Mouse (Mus musculus) midbrain, embryonic 14.5 days (tissue): ENCODE results near the gene Bglap3. TPM values are rescaled to one million over a fixed set of nuclear protein-coding genes. Genes with fewer than 3 reads are reported as not detected.
"Not testable (repeated sequence)": the region's sequence is repeated elsewhere in the genome, so short reads cannot be mapped to it uniquely, and the experiment has no call there.

ENCODE experiments used
- ATAC-seq: fragments of 200-750 bp; cut with Nextera tagmentation; 2 replicates; pipeline ENCODE4 v1.8.0; 2017; ENCODE audit warnings: moderate number of reproducible peaks, moderate library complexity; ENCODE audit not compliant: low FRiP score, low TSS enrichment
- DNase-seq: peaks from one replicate; pipeline ENCODE4 v3.0.0-alpha.2; 2015
- H3K27ac ChIP-seq: fragments of 300-500 bp; sonication (generic); replicated peaks from 2 replicates; pipeline ENCODE4 v1.5.1; 2014; ENCODE audit warnings: mild to moderate bottlenecking, low read depth, low read length, moderate library complexity
- H3K27me3 ChIP-seq: fragments of 300-500 bp; sonication (generic); 2 replicates; pipeline ENCODE4 v1.6.1; 2014; ENCODE audit warnings: low read length, control low read depth, mixed read lengths; ENCODE audit not compliant: control insufficient read depth, insufficient read depth
- H3K36me3 ChIP-seq: fragments of 300-500 bp; sonication (generic); 2 replicates; pipeline ENCODE4 v1.6.1; 2014; ENCODE audit warnings: low read length, control low read depth; ENCODE audit not compliant: control insufficient read depth, insufficient read depth
- H3K4me1 ChIP-seq: fragments of 300-500 bp; sonication (generic); 2 replicates; pipeline ENCODE4 v1.6.1; 2014; ENCODE audit warnings: mild to moderate bottlenecking, antibody characterized with exemption, low read length, control low read depth; ENCODE audit not compliant: control insufficient read depth, insufficient read depth
- H3K4me2 ChIP-seq: fragments of 300-500 bp; sonication (generic); 2 replicates; pipeline ENCODE4 v1.6.1; 2014; ENCODE audit warnings: mild to moderate bottlenecking, low read length, moderate library complexity
- H3K4me3 ChIP-seq: fragments of 300-500 bp; sonication (generic); replicated peaks from 2 replicates; pipeline ENCODE4 v1.5.1; 2014; ENCODE audit warnings: low read depth, low read length
- H3K9ac ChIP-seq: fragments of 300-500 bp; sonication (generic); replicated peaks from 2 replicates; pipeline ENCODE4 v1.6.1; 2014; ENCODE audit warnings: mild to moderate bottlenecking, low read length, moderate library complexity
- H3K9me3 ChIP-seq: fragments of 300-500 bp; sonication (generic); 2 replicates; pipeline ENCODE4 v1.6.1; 2016; ENCODE audit warnings: low read length, control low read depth, mixed read lengths; ENCODE audit not compliant: control insufficient read depth
- WGBS: fragments of 180-500 bp; shearing (Covaris S2); extraction: QIAGEN DNeasy Blood & Tissue Kit; methylation state at CpG from one replicate; pipeline ENCODE4 v1.1.7; 2014; 5-methylcytosine and 5-hydroxymethylcytosine counted together
- polyA plus RNA-seq: library from polyadenylated mRNA; unstranded; fragments of >200 nt; fragmentation: Nextera tagmentation; extraction: Ambion mirVana; gene quantifications from 2 replicates; pipeline ENCODE4 v1.2.1, GENCODE M21; 2014

Bglap3 gene
- polyA plus RNA-seq, 1 experiment from 2014 or later: not detected

- H3K27ac ChIP-seq, H3K4me2 ChIP-seq, H3K27me3 ChIP-seq, H3K9me3 ChIP-seq, H3K36me3 ChIP-seq, H3K9ac ChIP-seq, ATAC-seq, H3K4me3 ChIP-seq, DNase-seq, H3K4me1 ChIP-seq: not testable (repeated sequence)
- 43% methylated on average over 3 of the region's 7 CpGs for WGBS
Measured at GRCm38 (mm10) chr3:88367517-88367916, 5.0 kb downstream of the Bglap3 start.

- peak; percentile 44 for DNase-seq
- WGBS: under 1% methylated on average over 17 of the region's 22 CpGs
- H3K27me3 ChIP-seq, H3K9ac ChIP-seq, H3K4me1 ChIP-seq, H3K9me3 ChIP-seq, H3K27ac ChIP-seq: not testable (repeated sequence)
- peak; percentile 68 for ATAC-seq
- Histone ChIP-seq H3K4me2 (peak overlapping the region; percentile 37), H3K4me3 (0 out of 2 replicates have a peak overlapping the region, but pooled peaks have one; percentile 10), H3K36me3 (peaks cover 11% of the 10 kb centered on the region)
Measured at GRCm38 (mm10) chr3:88366830-88367428, 5.6 kb downstream of the Bglap3 start.

- H3K4me3 ChIP-seq: no peak overlapping the region
- 0 out of 2 replicates have a peak, but pooled peaks cover 4% of the 10 kb centered on the region for H3K9me3 ChIP-seq
- no peak overlapping the region for H3K9ac ChIP-seq
- H3K4me2 ChIP-seq: no peak overlapping the region
- H3K4me1 ChIP-seq: no peaks in the 10 kb centered on the region
- H3K27me3 ChIP-seq: peaks cover 7% of the 10 kb centered on the region
- DNase-seq (no peak), ATAC-seq (no peak)
- H3K36me3 ChIP-seq: peaks cover 22% of the 10 kb centered on the region
- WGBS: 41% methylated on average over 34 of the region's 34 CpGs
- H3K27ac ChIP-seq: no peak overlapping the region
Measured at GRCm38 (mm10) chr3:88365705-88366361, 6.7 kb downstream of the Bglap3 start.

- H3K4me1 ChIP-seq: no peaks in the 10 kb centered on the region
- no peak within 1 kb of the TSS for H3K9ac ChIP-seq
- no peak within 1 kb of the TSS for H3K27ac ChIP-seq
- peaks cover 37% of the 10 kb centered on the region for H3K36me3 ChIP-seq
- WGBS: 2% methylated on average over 16 of the region's 16 CpGs
- ATAC-seq (no peak), DNase-seq (peak; percentile 24)
- H3K4me3 ChIP-seq: no peak within 1 kb of the TSS
- H3K9me3 ChIP-seq: no peaks in the 10 kb centered on the region
- H3K27me3 ChIP-seq: peaks cover 7% of the 10 kb centered on the region
- no peak within 1 kb of the TSS for H3K4me2 ChIP-seq
Measured at GRCm38 (mm10) chr3:88364337-88364736, 8.2 kb downstream of the Bglap3 start, which contains the start of gene Paqr6. Gene Paqr6, plus strand, starts transcription at chr3:88364584.

- peak; percentile 5 for DNase-seq
- H3K27ac ChIP-seq: no peak overlapping the region
Measured at GRCm38 (mm10) chr3:88363700-88364099, 8.8 kb downstream of the Bglap3 start.

GRCm38 (mm10) chr3:88361612-88362313, 10.8 kb downstream of the Bglap3 start:
- no peak for ATAC-seq

More at GRCm38 (mm10) chr3:88363700-88364099, 8.8 kb downstream of the Bglap3 start:
- no peak for ATAC-seq
- Histone ChIP-seq H3K36me3 (peaks cover 44% of the 10 kb centered on the region), H3K4me2 (no peak overlapping the region), H3K9me3 (no peaks in the 10 kb centered on the region), H3K27me3 (peaks cover 7% of the 10 kb centered on the region), H3K9ac (no peak overlapping the region), H3K4me3 (no peak overlapping the region), H3K4me1 (no peaks in the 10 kb centered on the region)
- WGBS: 61% methylated on average over 4 of the region's 4 CpGs

GRCm38 (mm10) chr3:88361096-88361495, 11.4 kb downstream of the Bglap3 start:
- Histone ChIP-seq H3K27ac (no peak overlapping the region), H3K27me3 (peaks cover 5% of the 10 kb centered on the region), H3K36me3 (peaks cover 70% of the 10 kb centered on the region), H3K4me2 (no peak overlapping the region), H3K9ac (no peak overlapping the region), H3K4me1 (no peaks in the 10 kb centered on the region), H3K9me3 (no peaks in the 10 kb centered on the region), H3K4me3 (no peak overlapping the region)
- no peak for DNase-seq
- no peak for ATAC-seq
- WGBS: 87% methylated on average over 6 of the region's 6 CpGs

More at GRCm38 (mm10) chr3:88361612-88362313, 10.8 kb downstream of the Bglap3 start:
- 89% methylated on average over 2 of the region's 2 CpGs for WGBS
- DNase-seq: no peak
- H3K27ac ChIP-seq: no peak overlapping the region
- peaks cover 7% of the 10 kb centered on the region for H3K27me3 ChIP-seq
- H3K9me3 ChIP-seq: no peaks in the 10 kb centered on the region
- H3K4me3 ChIP-seq: no peak overlapping the region
- H3K4me2 ChIP-seq: no peak overlapping the region
- no peak overlapping the region for H3K9ac ChIP-seq
- H3K4me1 ChIP-seq: no peaks in the 10 kb centered on the region
- H3K36me3 ChIP-seq: peaks cover 63% of the 10 kb centered on the region

- H3K36me3 ChIP-seq: peaks cover 81% of the 10 kb centered on the region
- 73% methylated on average over 3 of the region's 3 CpGs for WGBS
- peaks cover 4% of the 10 kb centered on the region; the same call in 1 of the 2 replicates for H3K27me3 ChIP-seq
- DNase-seq (no peak), ATAC-seq (no peak)
- H3K9me3 ChIP-seq: no peaks in the 10 kb centered on the region
- H3K9ac ChIP-seq: no peak overlapping the region
- H3K27ac ChIP-seq: no peak overlapping the region; the same call in 1 of the 2 replicates
- no peaks in the 10 kb centered on the region for H3K4me1 ChIP-seq
- H3K4me3 ChIP-seq: no peak overlapping the region
- H3K4me2 ChIP-seq: no peak overlapping the region
Measured at GRCm38 (mm10) chr3:88359989-88360388, 12.6 kb downstream of the Bglap3 start.
